Mouse (Mus musculus): ENCODE results near the gene Iqsec1.

Gene Iqsec1

GRCm38 (mm10) chr6:90754927-90755612, 233.4 kb downstream of the Iqsec1 start:
- TF ChIP-seq CTCF (conservative IDR thresholded peaks at IDR 0.05; ENCODE audit: low read length), result no peak
- no peak for TF ChIP-seq NANOG (IDR thresholded peaks at IDR 0.05; ENCODE audit: borderline replicate concordance, low read length)
- no peak for TF ChIP-seq POU5F1 (IDR thresholded peaks at IDR 0.05; ENCODE audit: borderline replicate concordance, low read length)
- no peaks in the 10 kb centered on the region for H3K36me3 ChIP-seq (ENCODE audit: insufficient read depth, low read length)
- no peak overlapping the region for H3K4me3 ChIP-seq (replicated peaks; ENCODE audit: low read length)
- H3K27me3 ChIP-seq (ENCODE audit: insufficient read depth, low read length), result no peaks in the 10 kb centered on the region
- H3K4me1 ChIP-seq (replicated peaks; ENCODE audit: low read depth, low read length), result peaks cover 15% of the 10 kb centered on the region
- no peaks in the 10 kb centered on the region for H3K9me3 ChIP-seq (ENCODE audit: low read length)

- Histone ChIP-seq H3K9me3 (ENCODE audit: low read length) (no peaks in the 10 kb centered on the region), H3K36me3 (ENCODE audit: insufficient read depth, low read length) (no peaks in the 10 kb centered on the region), H3K27me3 (ENCODE audit: insufficient read depth, low read length) (no peaks in the 10 kb centered on the region), H3K4me3 (replicated peaks; ENCODE audit: low read length) (no peak overlapping the region), H3K4me1 (replicated peaks; ENCODE audit: low read depth, low read length) (peaks cover 5% of the 10 kb centered on the region)
- TF ChIP-seq NANOG (IDR thresholded peaks at IDR 0.05; ENCODE audit: borderline replicate concordance, low read length) (no peak), POU5F1 (IDR thresholded peaks at IDR 0.05; ENCODE audit: borderline replicate concordance, low read length) (no peak), CTCF (conservative IDR thresholded peaks at IDR 0.05; ENCODE audit: low read length) (no peak)
Observed at GRCm38 (mm10) chr6:90754093-90754492, 234.4 kb downstream of the Iqsec1 start.

GRCm38 (mm10) chr6:90753656-90754055, 234.8 kb downstream of the Iqsec1 start:
- no peaks in the 10 kb centered on the region for H3K27me3 ChIP-seq (ENCODE audit: insufficient read depth, low read length)
- peaks cover 4% of the 10 kb centered on the region; the same call in 1 of the 2 replicates for H3K4me1 ChIP-seq (replicated peaks; ENCODE audit: low read depth, low read length)
- no peaks in the 10 kb centered on the region for H3K9me3 ChIP-seq (ENCODE audit: low read length)
- no peaks in the 10 kb centered on the region for H3K36me3 ChIP-seq (ENCODE audit: insufficient read depth, low read length)
- TF ChIP-seq POU5F1 (IDR thresholded peaks at IDR 0.05; ENCODE audit: borderline replicate concordance, low read length), result no peak
- no peak for TF ChIP-seq CTCF (conservative IDR thresholded peaks at IDR 0.05; ENCODE audit: low read length)
- TF ChIP-seq NANOG (IDR thresholded peaks at IDR 0.05; ENCODE audit: borderline replicate concordance, low read length), result no peak
- H3K4me3 ChIP-seq (replicated peaks; ENCODE audit: low read length), result no peak overlapping the region

GRCm38 (mm10) chr6:90751624-90752023, 236.9 kb downstream of the Iqsec1 start:
- Histone ChIP-seq H3K36me3 (ENCODE audit: insufficient read depth, low read length) (no peaks in the 10 kb centered on the region), H3K4me1 (replicated peaks; ENCODE audit: low read depth, low read length) (peaks cover 4% of the 10 kb centered on the region; the same call in 1 of the 2 replicates), H3K27me3 (ENCODE audit: insufficient read depth, low read length) (0 out of 2 replicates have a peak, but pooled peaks cover 5% of the 10 kb centered on the region), H3K9me3 (ENCODE audit: low read length) (no peaks in the 10 kb centered on the region), H3K4me3 (replicated peaks; ENCODE audit: low read length) (no peak overlapping the region)
- TF ChIP-seq CTCF (conservative IDR thresholded peaks at IDR 0.05; ENCODE audit: low read length) (no peak), NANOG (IDR thresholded peaks at IDR 0.05; ENCODE audit: borderline replicate concordance, low read length) (no peak), POU5F1 (IDR thresholded peaks at IDR 0.05; ENCODE audit: borderline replicate concordance, low read length) (no peak)

- no peaks in the 10 kb centered on the region for H3K36me3 ChIP-seq (ENCODE audit: insufficient read depth, low read length)
- no peak overlapping the region for H3K4me3 ChIP-seq (replicated peaks; ENCODE audit: low read length)
- TF ChIP-seq POU5F1 (IDR thresholded peaks at IDR 0.05; ENCODE audit: borderline replicate concordance, low read length) (no peak), NANOG (IDR thresholded peaks at IDR 0.05; ENCODE audit: borderline replicate concordance, low read length) (no peak), CTCF (conservative IDR thresholded peaks at IDR 0.05; ENCODE audit: low read length) (no peak)
- H3K9me3 ChIP-seq (ENCODE audit: low read length), result no peaks in the 10 kb centered on the region
- 0 out of 2 replicates have a peak, but pooled peaks cover 5% of the 10 kb centered on the region for H3K27me3 ChIP-seq (ENCODE audit: insufficient read depth, low read length)
- H3K4me1 ChIP-seq (replicated peaks; ENCODE audit: low read depth, low read length), result peaks cover 4% of the 10 kb centered on the region; the same call in 1 of the 2 replicates
Observed at GRCm38 (mm10) chr6:90750091-90750490, 238.4 kb downstream of the Iqsec1 start.

GRCm38 (mm10) chr6:90749414-90749937, 239.0 kb downstream of the Iqsec1 start:
- 0 out of 2 replicates have a peak, but pooled peaks cover 5% of the 10 kb centered on the region for H3K27me3 ChIP-seq (ENCODE audit: insufficient read depth, low read length)
- TF ChIP-seq POU5F1 (IDR thresholded peaks at IDR 0.05; ENCODE audit: borderline replicate concordance, low read length) (no peak), CTCF (conservative IDR thresholded peaks at IDR 0.05; ENCODE audit: low read length) (no peak)
- peaks cover 4% of the 10 kb centered on the region; the same call in 1 of the 2 replicates for H3K4me1 ChIP-seq (replicated peaks; ENCODE audit: low read depth, low read length)
- H3K36me3 ChIP-seq (ENCODE audit: insufficient read depth, low read length), result no peaks in the 10 kb centered on the region
- no peak overlapping the region for H3K4me3 ChIP-seq (replicated peaks; ENCODE audit: low read length)
- H3K9me3 ChIP-seq (ENCODE audit: low read length), result no peaks in the 10 kb centered on the region

GRCm38 (mm10) chr6:90748976-90749375, 239.5 kb downstream of the Iqsec1 start:
- TF ChIP-seq POU5F1 (IDR thresholded peaks at IDR 0.05; ENCODE audit: borderline replicate concordance, low read length) (no peak), CTCF (conservative IDR thresholded peaks at IDR 0.05; ENCODE audit: low read length) (no peak), NANOG (IDR thresholded peaks at IDR 0.05; ENCODE audit: borderline replicate concordance, low read length) (no peak)
- peaks cover 3% of the 10 kb centered on the region; the same call in 1 of the 2 replicates for H3K4me1 ChIP-seq (replicated peaks; ENCODE audit: low read depth, low read length)
- no peak overlapping the region for H3K4me3 ChIP-seq (replicated peaks; ENCODE audit: low read length)
- H3K36me3 ChIP-seq (ENCODE audit: insufficient read depth, low read length), result no peaks in the 10 kb centered on the region
- 0 out of 2 replicates have a peak, but pooled peaks cover 5% of the 10 kb centered on the region for H3K27me3 ChIP-seq (ENCODE audit: insufficient read depth, low read length)
- no peaks in the 10 kb centered on the region for H3K9me3 ChIP-seq (ENCODE audit: low read length)

- Histone ChIP-seq H3K4me3 (replicated peaks; ENCODE audit: low read length) (no peak overlapping the region), H3K27me3 (ENCODE audit: insufficient read depth, low read length) (0 out of 2 replicates have a peak, but pooled peaks cover 5% of the 10 kb centered on the region), H3K9me3 (ENCODE audit: low read length) (no peaks in the 10 kb centered on the region), H3K4me1 (replicated peaks; ENCODE audit: low read depth, low read length) (peaks cover 9% of the 10 kb centered on the region), H3K36me3 (ENCODE audit: insufficient read depth, low read length) (no peaks in the 10 kb centered on the region)
- no peak for TF ChIP-seq POU5F1 (IDR thresholded peaks at IDR 0.05; ENCODE audit: borderline replicate concordance, low read length)
- 0 out of 2 replicates have a peak, but pooled peaks have one; percentile 7 for TF ChIP-seq CTCF (conservative IDR thresholded peaks at IDR 0.05; ENCODE audit: low read length)
Observed at GRCm38 (mm10) chr6:90746331-90746864, 242.1 kb downstream of the Iqsec1 start.
